Mouse (Mus musculus): ENCODE data around the gene Cyp2w1.

The Cyp2w1 gene

GRCm38 (mm10) chr5:139337826-139338370 is 14.5 kb upstream of the Cyp2w1 start:
- no peaks in the 10 kb centered on the region for H3K9me3 ChIP-seq (ENCODE audit: low read length)
- H3K27me3 ChIP-seq (ENCODE audit: insufficient read depth, low read length) = no peaks in the 10 kb centered on the region
- peak overlapping the region; percentile 51 for H3K4me3 ChIP-seq (replicated peaks; ENCODE audit: low read length)
- peaks cover 59% of the 10 kb centered on the region for H3K36me3 ChIP-seq (ENCODE audit: insufficient read depth, low read length)
- TF ChIP-seq CTCF (conservative IDR thresholded peaks at IDR 0.05; ENCODE audit: low read length) = no peak
- TF ChIP-seq NANOG (IDR thresholded peaks at IDR 0.05; ENCODE audit: borderline replicate concordance, low read length) = no peak
- no peak for TF ChIP-seq POU5F1 (IDR thresholded peaks at IDR 0.05; ENCODE audit: borderline replicate concordance, low read length)
- H3K4me1 ChIP-seq (replicated peaks; ENCODE audit: low read depth, low read length) = peaks cover 73% of the 10 kb centered on the region

- H3K4me3 ChIP-seq (replicated peaks; ENCODE audit: low read length) = peak overlapping the region; percentile 51
- peaks cover 62% of the 10 kb centered on the region for H3K36me3 ChIP-seq (ENCODE audit: insufficient read depth, low read length)
- TF ChIP-seq POU5F1 (IDR thresholded peaks at IDR 0.05; ENCODE audit: borderline replicate concordance, low read length) (no peak), NANOG (IDR thresholded peaks at IDR 0.05; ENCODE audit: borderline replicate concordance, low read length) (no peak), CTCF (conservative IDR thresholded peaks at IDR 0.05; ENCODE audit: low read length) (no peak)
- H3K4me1 ChIP-seq (replicated peaks; ENCODE audit: low read depth, low read length) = peaks cover 69% of the 10 kb centered on the region
- no peaks in the 10 kb centered on the region for H3K27me3 ChIP-seq (ENCODE audit: insufficient read depth, low read length)
- no peaks in the 10 kb centered on the region for H3K9me3 ChIP-seq (ENCODE audit: low read length)
Observed at GRCm38 (mm10) chr5:139338403-139338802, 14.0 kb upstream of the Cyp2w1 start.

- Histone ChIP-seq H3K9me3 (ENCODE audit: low read length) (no peaks in the 10 kb centered on the region), H3K27me3 (ENCODE audit: insufficient read depth, low read length) (no peaks in the 10 kb centered on the region), H3K4me1 (replicated peaks; ENCODE audit: low read depth, low read length) (peaks cover 69% of the 10 kb centered on the region), H3K36me3 (ENCODE audit: insufficient read depth, low read length) (peaks cover 62% of the 10 kb centered on the region), H3K4me3 (replicated peaks; ENCODE audit: low read length) (no peak overlapping the region)
- TF ChIP-seq NANOG (IDR thresholded peaks at IDR 0.05; ENCODE audit: borderline replicate concordance, low read length) (no peak), POU5F1 (IDR thresholded peaks at IDR 0.05; ENCODE audit: borderline replicate concordance, low read length) (no peak), CTCF (conservative IDR thresholded peaks at IDR 0.05; ENCODE audit: low read length) (no peak)
Observed at GRCm38 (mm10) chr5:139338891-139339290, 13.5 kb upstream of the Cyp2w1 start.

- TF ChIP-seq CTCF (conservative IDR thresholded peaks at IDR 0.05; ENCODE audit: low read length) (peak; percentile 71), NANOG (IDR thresholded peaks at IDR 0.05; ENCODE audit: borderline replicate concordance, low read length) (no peak)
- H3K4me1 ChIP-seq (replicated peaks; ENCODE audit: low read depth, low read length) = peaks cover 62% of the 10 kb centered on the region
- H3K36me3 ChIP-seq (ENCODE audit: insufficient read depth, low read length) = peaks cover 34% of the 10 kb centered on the region
- peaks cover 14% of the 10 kb centered on the region for H3K27me3 ChIP-seq (ENCODE audit: insufficient read depth, low read length)
- H3K4me3 ChIP-seq (replicated peaks; ENCODE audit: low read length) = peak overlapping the region; percentile 98
- no peaks in the 10 kb centered on the region for H3K9me3 ChIP-seq (ENCODE audit: low read length)
Observed at GRCm38 (mm10) chr5:139344021-139344686, 8.3 kb upstream of the Cyp2w1 start.

GRCm38 (mm10) chr5:139344687-139345363 is 7.6 kb upstream of the Cyp2w1 start:
- peaks cover 14% of the 10 kb centered on the region for H3K27me3 ChIP-seq (ENCODE audit: insufficient read depth, low read length)
- H3K9me3 ChIP-seq (ENCODE audit: low read length) = no peaks in the 10 kb centered on the region
- no peak for TF ChIP-seq CTCF (conservative IDR thresholded peaks at IDR 0.05; ENCODE audit: low read length)
- TF ChIP-seq POU5F1 (IDR thresholded peaks at IDR 0.05; ENCODE audit: borderline replicate concordance, low read length) = no peak
- TF ChIP-seq NANOG (IDR thresholded peaks at IDR 0.05; ENCODE audit: borderline replicate concordance, low read length) = no peak
- peaks cover 27% of the 10 kb centered on the region for H3K36me3 ChIP-seq (ENCODE audit: insufficient read depth, low read length)
- peaks cover 61% of the 10 kb centered on the region for H3K4me1 ChIP-seq (replicated peaks; ENCODE audit: low read depth, low read length)
- peak overlapping the region; percentile 98 for H3K4me3 ChIP-seq (replicated peaks; ENCODE audit: low read length)

- TF ChIP-seq POU5F1 (IDR thresholded peaks at IDR 0.05; ENCODE audit: borderline replicate concordance, low read length) = no peak
- no peak for TF ChIP-seq NANOG (IDR thresholded peaks at IDR 0.05; ENCODE audit: borderline replicate concordance, low read length)
- TF ChIP-seq CTCF (conservative IDR thresholded peaks at IDR 0.05; ENCODE audit: low read length) = no peak
- Histone ChIP-seq H3K36me3 (ENCODE audit: insufficient read depth, low read length) (peaks cover 22% of the 10 kb centered on the region), H3K27me3 (ENCODE audit: insufficient read depth, low read length) (peaks cover 14% of the 10 kb centered on the region), H3K4me1 (replicated peaks; ENCODE audit: low read depth, low read length) (peaks cover 56% of the 10 kb centered on the region), H3K4me3 (replicated peaks; ENCODE audit: low read length) (peak overlapping the region; percentile 98), H3K9me3 (ENCODE audit: low read length) (no peaks in the 10 kb centered on the region)
Observed at GRCm38 (mm10) chr5:139345364-139345714, 7.1 kb upstream of the Cyp2w1 start.

GRCm38 (mm10) chr5:139347225-139347624 is 5.2 kb upstream of the Cyp2w1 start:
- no peak for TF ChIP-seq NANOG (IDR thresholded peaks at IDR 0.05; ENCODE audit: borderline replicate concordance, low read length)
- no peak for TF ChIP-seq POU5F1 (IDR thresholded peaks at IDR 0.05; ENCODE audit: borderline replicate concordance, low read length)
- TF ChIP-seq CTCF (conservative IDR thresholded peaks at IDR 0.05; ENCODE audit: low read length) = no peak
- peaks cover 52% of the 10 kb centered on the region for H3K4me1 ChIP-seq (replicated peaks; ENCODE audit: low read depth, low read length)
- peaks cover 17% of the 10 kb centered on the region for H3K27me3 ChIP-seq (ENCODE audit: insufficient read depth, low read length)
- H3K36me3 ChIP-seq (ENCODE audit: insufficient read depth, low read length) = peaks cover 9% of the 10 kb centered on the region
- H3K9me3 ChIP-seq (ENCODE audit: low read length) = no peaks in the 10 kb centered on the region
- H3K4me3 ChIP-seq (replicated peaks; ENCODE audit: low read length) = no peak overlapping the region

- TF ChIP-seq POU5F1 (IDR thresholded peaks at IDR 0.05; ENCODE audit: borderline replicate concordance, low read length) (no peak), NANOG (IDR thresholded peaks at IDR 0.05; ENCODE audit: borderline replicate concordance, low read length) (no peak), CTCF (conservative IDR thresholded peaks at IDR 0.05; ENCODE audit: low read length) (no peak)
- Histone ChIP-seq H3K4me3 (replicated peaks; ENCODE audit: low read length) (no peak overlapping the region), H3K36me3 (ENCODE audit: insufficient read depth, low read length) (no peaks in the 10 kb centered on the region), H3K27me3 (ENCODE audit: insufficient read depth, low read length) (peaks cover 17% of the 10 kb centered on the region), H3K9me3 (ENCODE audit: low read length) (no peaks in the 10 kb centered on the region), H3K4me1 (replicated peaks; ENCODE audit: low read depth, low read length) (peaks cover 51% of the 10 kb centered on the region)
Observed at GRCm38 (mm10) chr5:139349713-139350112, 2.7 kb upstream of the Cyp2w1 start.
